Mouse (Mus musculus) testis, adult 2 months (tissue): ENCODE measurements around the gene Rsph4a.

Experiments
- CTCF ChIP-seq: fragments of 200-500 bp; IDR thresholded peaks from 2 replicates; pipeline ENCODE4 v1.5.1; 2012; ENCODE audit warnings: low read depth, mild to moderate bottlenecking, inconsistent platforms, low read length, moderate library complexity; ENCODE audit not compliant: control insufficient read depth, insufficient read depth, insufficient replicate concordance
- POLR2A ChIP-seq: fragments of 200-500 bp; IDR thresholded peaks from 2 replicates; pipeline ENCODE4 v1.6.1; 2012; ENCODE audit warnings: low read depth, mild to moderate bottlenecking, inconsistent platforms, low read length, moderate library complexity; ENCODE audit not compliant: control insufficient read depth

DNA sequence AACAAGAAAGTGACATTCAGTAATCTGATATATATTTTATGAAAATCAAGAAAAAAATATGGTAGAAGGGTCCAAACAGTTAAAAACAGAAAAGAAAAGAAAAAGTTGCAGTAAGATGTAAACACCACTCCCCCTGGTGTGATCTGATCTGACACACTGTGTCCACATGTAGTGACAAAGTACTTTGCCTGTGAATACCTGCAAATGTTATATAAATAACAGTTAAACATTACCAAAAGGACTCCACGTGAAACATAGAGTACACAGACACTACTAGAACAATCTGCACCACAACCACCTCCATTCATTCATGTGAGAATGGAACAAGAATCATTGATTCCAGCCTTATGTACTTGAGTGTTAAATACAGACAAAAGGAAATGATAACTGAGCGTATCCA, 38.9 kb upstream of the Rsph4a start:
- TF ChIP-seq CTCF (no peak), POLR2A (no peak)
